Comparison of ENCODE assay signal across 8 mouse cellular contexts in genomic region chr11:113201470-113201997, GRCm38 (mm10).
DNase-seq lines count a peak whose midpoint lies in the region; ATAC-seq and TF ChIP-seq lines count a peak whose summit lies in the region.

No protein-coding gene starts in this region.

- no peaks in the 10 kb centered on the region for H3K27me3 ChIP-seq in cerebellum, adult 2 months (ENCODE audit: control insufficient read depth, insufficient read depth, low read length)
- peaks cover 48% of the 10 kb centered on the region for H3K27me3 ChIP-seq in hindbrain, embryonic 10.5 days (ENCODE audit: insufficient read depth, poor library complexity, severe bottlenecking)
- no peaks in the 10 kb centered on the region for H3K27me3 ChIP-seq in lung, embryonic 14.5 days (ENCODE audit: insufficient read depth, low read length)

- no peaks in the 10 kb centered on the region for H3K36me3 ChIP-seq in ES-E14 (ENCODE audit: control insufficient read depth, insufficient read depth, low read length, poor library complexity, severe bottlenecking)
- H3K36me3 ChIP-seq in hindbrain, embryonic 10.5 days, result no peaks in the 10 kb centered on the region
- H3K36me3 ChIP-seq in lung, embryonic 14.5 days (ENCODE audit: insufficient read depth), result no peaks in the 10 kb centered on the region

- WGBS in cerebellum, adult 2 months, result under 1% methylated on average over 42 of the region's 42 CpGs
- WGBS in hindbrain, embryonic 10.5 days, result under 1% methylated on average over 42 of the region's 42 CpGs
- under 1% methylated on average over 42 of the region's 42 CpGs for WGBS in lung, embryonic 14.5 days
- WGBS in olfactory bulb, adult 2 months, result under 1% methylated on average over 42 of the region's 42 CpGs

- H3K9me3 ChIP-seq in ES-E14 (ENCODE audit: control insufficient read depth, insufficient read depth, low read depth, low read length), result no peaks in the 10 kb centered on the region; the same call in 1 of the 2 replicates
- no peaks in the 10 kb centered on the region for H3K9me3 ChIP-seq in hindbrain, embryonic 10.5 days
- H3K9me3 ChIP-seq in lung, embryonic 14.5 days (ENCODE audit: low read depth, low read length), result no peaks in the 10 kb centered on the region

- H3K27ac ChIP-seq in ES-E14 (ENCODE audit: insufficient read depth, low read depth, low read length, poor library complexity, severe bottlenecking), result no peak overlapping the region
- peak overlapping the region; percentile 90 for H3K27ac ChIP-seq in cerebellum, adult 2 months (ENCODE audit: insufficient read depth, low read length)
- H3K27ac ChIP-seq in hindbrain, embryonic 10.5 days, result peak overlapping the region; percentile 88
- peak overlapping the region; percentile 80 for H3K27ac ChIP-seq in lung, embryonic 14.5 days (ENCODE audit: low read depth)
- H3K27ac ChIP-seq in olfactory bulb, adult 2 months (ENCODE audit: insufficient read depth, low read depth, low read length), result peak overlapping the region; percentile 47

- H3K9ac ChIP-seq in ES-E14 (ENCODE audit: insufficient read depth, low read depth, low read length, poor library complexity, severe bottlenecking), result peak overlapping the region; percentile 57
- peak overlapping the region; percentile 60 for H3K9ac ChIP-seq in lung, embryonic 14.5 days

- peak overlapping the region; percentile 76 for H3K4me2 ChIP-seq in lung, embryonic 14.5 days

- ATAC-seq in frontal cortex, adult (ENCODE audit: low TSS enrichment), result peak; percentile 95
- peak; percentile 92 for ATAC-seq in lung, embryonic 14.5 days (ENCODE audit: insufficient read depth)

- TF ChIP-seq POLR2A in cerebellum, adult 2 months (IDR thresholded peaks at IDR 0.05; ENCODE audit: borderline replicate concordance, insufficient read depth, low read length), result peak; percentile 100
- peak; percentile 98 for TF ChIP-seq POLR2A in olfactory bulb, adult 2 months (IDR thresholded peaks at IDR 0.05; ENCODE audit: insufficient read depth, low read depth, low read length)

- no peak for TF ChIP-seq CTCF in cerebellum, adult 2 months (IDR thresholded peaks at IDR 0.05; ENCODE audit: borderline replicate concordance, insufficient read depth, low read depth, low read length)
- no peak for TF ChIP-seq CTCF in lung, embryonic 14.5 days (IDR thresholded peaks at IDR 0.05; ENCODE audit: low read depth)
- no peak for TF ChIP-seq CTCF in olfactory bulb, adult 2 months (IDR thresholded peaks at IDR 0.05; ENCODE audit: insufficient read depth, low read depth, low read length)

- peak overlapping the region; percentile 69 to 93 for H3K4me3 ChIP-seq in ES-E14 (ENCODE audit: insufficient read depth in 1 of 2, low read depth in 1 of 2, low read length in 2 of 2, poor library complexity in 1 of 2, severe bottlenecking in 1 of 2)
- H3K4me3 ChIP-seq in cerebellum, adult 2 months (replicated peaks; ENCODE audit: insufficient read depth, low read depth, low read length), result peak overlapping the region; percentile 86
- peak overlapping the region; percentile 74 for H3K4me3 ChIP-seq in hindbrain, embryonic 10.5 days
- peak overlapping the region; percentile 49 for H3K4me3 ChIP-seq in lung, embryonic 14.5 days (ENCODE audit: low read depth, low read length)
- H3K4me3 ChIP-seq in olfactory bulb, adult 2 months (ENCODE audit: insufficient read depth, low read depth, low read length), result peak overlapping the region; percentile 67

- DNase-seq in ES-E14 (ENCODE audit: low read depth, low spot score), result peak; percentile 67
- peak; percentile 89 to 91 for DNase-seq in cerebellum, adult 2 months
- DNase-seq in hindbrain, embryonic 10.5 days (ENCODE audit: low spot score), result peak; percentile 89
- DNase-seq in layer of hippocampus, adult 9-10 months (ENCODE audit: low spot score), result peak; percentile 89
- peak; percentile 94 for DNase-seq in lung, embryonic 14.5 days
- peak; percentile 37 for DNase-seq in thymus, postnatal 0 days (ENCODE audit: low spot score)

- in situ Hi-C loops in ES-E14 (cut with MboI; ENCODE audit: low sequenced_read_pairs in 2 of 2, unreplicated experiment in 2 of 2), result no loop called here

- H3K4me1 ChIP-seq in ES-E14 (ENCODE audit: control insufficient read depth in 2 of 2, insufficient read depth in 2 of 2, low read length in 2 of 2, poor library complexity in 1 of 2), result peaks cover 2 to 7% of the 10 kb centered on the region in 2 experiments; a peak in 1 of 4 replicates
- no peaks in the 10 kb centered on the region; the same call in 1 of the 2 replicates for H3K4me1 ChIP-seq in cerebellum, adult 2 months (ENCODE audit: control insufficient read depth, insufficient read depth, low read length)
- peaks cover 49% of the 10 kb centered on the region for H3K4me1 ChIP-seq in hindbrain, embryonic 10.5 days (replicated peaks)
- peaks cover 7% of the 10 kb centered on the region for H3K4me1 ChIP-seq in lung, embryonic 14.5 days (ENCODE audit: insufficient read depth)
- peaks cover 16% of the 10 kb centered on the region for H3K4me1 ChIP-seq in olfactory bulb, adult 2 months (ENCODE audit: control insufficient read depth, insufficient read depth, low read length)

TF ChIP-seq in ES-E14, 5 proteins besides CTCF, POLR2A, EP300 and RAD21:
- TF ChIP-seq ZC3H11A (IDR thresholded peaks at IDR 0.05; ENCODE audit: borderline replicate concordance, low read depth, low read length), result no peak
- no peak for TF ChIP-seq CHD2 (IDR thresholded peaks at IDR 0.05; ENCODE audit: low read depth, low read length)
- TF ChIP-seq HCFC1 (IDR thresholded peaks at IDR 0.05; ENCODE audit: borderline replicate concordance, insufficient read depth, low read length), result peak; percentile 93
- TF ChIP-seq ZNF384 (IDR thresholded peaks at IDR 0.05; ENCODE audit: low read depth, low read length), result no peak

Comparison
In these comparisons a context has a peak if more than half of its experiments do, and no peak if none do; other contexts are left out.
1. DNase-seq: peak in every context shown above with its lines; median percentile 94 in lung, embryonic 14.5 days; 90 in cerebellum, adult 2 months; 89 in hindbrain, embryonic 10.5 days; 89 in layer of hippocampus, adult 9-10 months; 67 in ES-E14; 37 in thymus, postnatal 0 days.